Mouse (Mus musculus): Measurements from ENCODE around the gene Exoc6.

The Exoc6 gene

GRCm38 (mm10) chr19:37574802-37575201 lies 24.6 kb downstream of the Exoc6 start:
- DNase-seq (ENCODE audit: low read depth, low spot score): peak; percentile 36

- DNase-seq (ENCODE audit: low read depth, low spot score): no peak
Observed at GRCm38 (mm10) chr19:37579607-37580006, 29.4 kb downstream of the Exoc6 start.

GRCm38 (mm10) chr19:37580438-37580837 lies 30.2 kb downstream of the Exoc6 start:
- no peak for DNase-seq (ENCODE audit: low read depth, low spot score)

GRCm38 (mm10) chr19:37585210-37585609 lies 35.0 kb downstream of the Exoc6 start:
- DNase-seq (ENCODE audit: low read depth, low spot score): no peak

GRCm38 (mm10) chr19:37585684-37586083 lies 35.5 kb downstream of the Exoc6 start:
- DNase-seq (ENCODE audit: low read depth, low spot score): no peak

- DNase-seq (ENCODE audit: low read depth, low spot score): no peak
Observed at GRCm38 (mm10) chr19:37590544-37590943, 40.3 kb downstream of the Exoc6 start.

- DNase-seq (ENCODE audit: low read depth, low spot score): peak; percentile 76
Observed at GRCm38 (mm10) chr19:37601968-37602848, 52.0 kb downstream of the Exoc6 start.

- peak; percentile 16 for DNase-seq (ENCODE audit: low read depth, low spot score)
Observed at GRCm38 (mm10) chr19:37609991-37610390, 59.8 kb downstream of the Exoc6 start.

- DNase-seq (ENCODE audit: low read depth, low spot score): no peak
Observed at GRCm38 (mm10) chr19:37612893-37613292, 62.7 kb downstream of the Exoc6 start.

GRCm38 (mm10) chr19:37615039-37615630 lies 64.9 kb downstream of the Exoc6 start:
- peak; percentile 19 for DNase-seq (ENCODE audit: low read depth, low spot score)

GRCm38 (mm10) chr19:37647994-37648393 lies 97.8 kb downstream of the Exoc6 start:
- DNase-seq (ENCODE audit: low read depth, low spot score): peak; percentile 23

GRCm38 (mm10) chr19:37650526-37650925 lies 100.3 kb downstream of the Exoc6 start:
- no peak for DNase-seq (ENCODE audit: low read depth, low spot score)

- DNase-seq (ENCODE audit: low read depth, low spot score): no peak
Observed at GRCm38 (mm10) chr19:37654012-37654411, 103.8 kb downstream of the Exoc6 start.

- DNase-seq (ENCODE audit: low read depth, low spot score): no peak
Observed at GRCm38 (mm10) chr19:37656441-37656840, 106.2 kb downstream of the Exoc6 start.

- DNase-seq (ENCODE audit: low read depth, low spot score): peak; percentile 25
Observed at GRCm38 (mm10) chr19:37665256-37665655, 115.0 kb downstream of the Exoc6 start.

GRCm38 (mm10) chr19:37667855-37668594 lies 117.8 kb downstream of the Exoc6 start:
- DNase-seq (ENCODE audit: low read depth, low spot score): no peak

GRCm38 (mm10) chr19:37668657-37669056 lies 118.4 kb downstream of the Exoc6 start:
- no peak for DNase-seq (ENCODE audit: low read depth, low spot score)

GRCm38 (mm10) chr19:37669486-37669885 lies 119.3 kb downstream of the Exoc6 start:
- no peak for DNase-seq (ENCODE audit: low read depth, low spot score)

GRCm38 (mm10) chr19:37673393-37673792 lies 123.2 kb downstream of the Exoc6 start:
- no peak for DNase-seq (ENCODE audit: low read depth, low spot score)

GRCm38 (mm10) chr19:37685281-37685680 lies 135.1 kb downstream of the Exoc6 start, which contains the start of gene Cyp26c1:
Gene Cyp26c1, plus strand, starts transcription at chr19:37685581.
- no peak for DNase-seq (ENCODE audit: low read depth, low spot score)

GRCm38 (mm10) chr19:37686347-37686746 lies 136.1 kb downstream of the Exoc6 start:
- DNase-seq (ENCODE audit: low read depth, low spot score): peak; percentile 73

Data from ZHBTc4 (cell line).